Mouse (Mus musculus) myocyte (in vitro differentiated cells): Measurements from ENCODE around the gene Scfd2. TPM values are rescaled to one million over a fixed set of nuclear protein-coding genes. Genes with fewer than 3 reads are reported as not detected.

Experiments
- H3K27me3 ChIP-seq: one replicate; pipeline ENCODE4 v1.6.1; 2011; ENCODE audit not compliant: control insufficient read depth, insufficient read depth, insufficient read length
- H3K36me3 ChIP-seq: one replicate; pipeline ENCODE4 v1.6.1; 2011; ENCODE audit not compliant: control insufficient read depth, insufficient read depth
- H3K4me2 ChIP-seq: one replicate; pipeline ENCODE4 v1.6.1; 2011; ENCODE audit warnings: low read depth, control low read depth
- H3K4me3 ChIP-seq: one replicate; pipeline ENCODE4 v1.5.1; 2011; ENCODE audit warnings: mild to moderate bottlenecking, control low read depth, moderate library complexity
- H3K79me2 ChIP-seq: one replicate; pipeline ENCODE4 v1.6.1; 2011; ENCODE audit not compliant: control insufficient read depth, insufficient read depth
- H3ac ChIP-seq: one replicate; pipeline ENCODE4 v1.6.1; 2011; ENCODE audit not compliant: control insufficient read depth, insufficient read length
- CEBPB ChIP-seq: IDR thresholded peaks from 2 replicates; pipeline ENCODE4 v1.6.1; 2011; ENCODE audit warnings: mild to moderate bottlenecking, moderate library complexity; ENCODE audit not compliant: poor library complexity, insufficient read depth, severe bottlenecking
- E2F4 ChIP-seq: IDR thresholded peaks from one replicate; pipeline ENCODE4 v1.6.1; 2011; ENCODE audit warnings: mild to moderate bottlenecking, control low read depth, moderate library complexity; ENCODE audit not compliant: insufficient read depth
- MAX ChIP-seq: IDR thresholded peaks from one replicate; pipeline ENCODE4 v1.6.1; 2011; ENCODE audit warnings: low read depth, mild to moderate bottlenecking, control low read depth
- MYOD1 ChIP-seq, 3 experiments: IDR thresholded peaks; one replicate each; pipeline ENCODE4 v1.6.1; 2011; ENCODE audit warnings: control low read depth in 2 of 3, low read depth in 2 of 3, mild to moderate bottlenecking in 2 of 3, moderate library complexity in 1 of 3; ENCODE audit not compliant: insufficient read length in 2 of 3, control insufficient read depth in 1 of 3
- MYOG ChIP-seq, 3 experiments: IDR thresholded peaks; one replicate each; pipeline ENCODE4 v1.6.1; 2011; ENCODE audit warnings: control low read depth in 2 of 3, low read depth in 2 of 3, mild to moderate bottlenecking in 2 of 3; ENCODE audit not compliant: insufficient read length in 2 of 3, control insufficient read depth in 1 of 3, insufficient read depth in 1 of 3
- POLR2A ChIP-seq: IDR thresholded peaks from one replicate; pipeline ENCODE4 v1.6.1; 2011; ENCODE audit warnings: low read depth, mild to moderate bottlenecking, control low read depth, moderate library complexity; ENCODE audit not compliant: insufficient read length
- POLR2AphosphoS2 ChIP-seq: IDR thresholded peaks from one replicate; pipeline ENCODE4 v1.6.1; 2011; ENCODE audit warnings: low read depth, control low read depth; ENCODE audit not compliant: insufficient read length
- REST ChIP-seq: IDR thresholded peaks from one replicate; pipeline ENCODE4 v1.6.1; 2011; ENCODE audit warnings: mild to moderate bottlenecking, control low read depth, moderate library complexity; ENCODE audit not compliant: insufficient read depth, insufficient read length
- SRF ChIP-seq: IDR thresholded peaks from one replicate; pipeline ENCODE4 v1.6.1; 2011; ENCODE audit warnings: low read depth; ENCODE audit not compliant: control insufficient read depth, insufficient read length
- TCF12 ChIP-seq: IDR thresholded peaks from one replicate; pipeline ENCODE4 v1.6.1; 2011; ENCODE audit warnings: mild to moderate bottlenecking, control low read depth; ENCODE audit not compliant: poor library complexity, insufficient read depth, severe bottlenecking
- TCF3 ChIP-seq: IDR thresholded peaks from one replicate; pipeline ENCODE4 v1.6.1; 2011; ENCODE audit warnings: low read depth, control low read depth; ENCODE audit not compliant: insufficient read length
- USF1 ChIP-seq: IDR thresholded peaks from one replicate; pipeline ENCODE4 v1.6.1; 2011; ENCODE audit warnings: low read depth, mild to moderate bottlenecking, control low read depth, moderate library complexity
- polyA plus RNA-seq: library from polyadenylated mRNA; unstranded; fragments of >200 nt; fragmentation: generic; extraction: Trizol; gene quantifications from one replicate; pipeline ENCODE4 v1.2.1, GENCODE M21; 2012; ENCODE audit warnings: missing spikeins

Gene Scfd2
- polyA plus RNA-seq, 1 experiment = 7.8 TPM

GRCm38 (mm10) chr5:74363296-74363695, 168.3 kb downstream of the Scfd2 start:
- no peaks in the 10 kb centered on the region for H3K27me3 ChIP-seq

GRCm38 (mm10) chr5:74361531-74361930, 170.0 kb downstream of the Scfd2 start:
- no peak overlapping the region for H3ac ChIP-seq
- H3K27me3 ChIP-seq = no peaks in the 10 kb centered on the region
- no peak overlapping the region for H3K4me2 ChIP-seq
- TF ChIP-seq POLR2A (no peak), MAX (no peak), SRF (no peak), E2F4 (no peak), REST (no peak), CEBPB (no peak), MYOD1 (IDR thresholded peaks at IDR 0.05; ENCODE audit: control insufficient read depth in 1 of 3, insufficient read length in 2 of 3, low read depth in 2 of 3) (no peak), TCF3 (no peak), MYOG (IDR thresholded peaks at IDR 0.05; ENCODE audit: control insufficient read depth in 1 of 3, insufficient read depth in 1 of 3, insufficient read length in 2 of 3, low read depth in 2 of 3) (no peak), POLR2AphosphoS2 (no peak), USF1 (no peak), TCF12 (no peak)
- no peak overlapping the region for H3K4me3 ChIP-seq
- H3K79me2 ChIP-seq = no peaks in the 10 kb centered on the region
- H3K36me3 ChIP-seq = no peaks in the 10 kb centered on the region

More at GRCm38 (mm10) chr5:74363296-74363695, 168.3 kb downstream of the Scfd2 start:
- H3K36me3 ChIP-seq = no peaks in the 10 kb centered on the region
- no peak overlapping the region for H3ac ChIP-seq
- no peaks in the 10 kb centered on the region for H3K79me2 ChIP-seq
- no peak overlapping the region for H3K4me3 ChIP-seq
- H3K4me2 ChIP-seq = no peak overlapping the region
- no peak for TF ChIP-seq POLR2A
- TF ChIP-seq SRF = no peak
- TF ChIP-seq CEBPB = no peak

GRCm38 (mm10) chr5:74358033-74358432, 173.5 kb downstream of the Scfd2 start:
- TF ChIP-seq MYOD1 (IDR thresholded peaks at IDR 0.05; ENCODE audit: control insufficient read depth in 1 of 3, insufficient read length in 2 of 3, low read depth in 2 of 3) (no peak), POLR2AphosphoS2 (no peak), MYOG (IDR thresholded peaks at IDR 0.05; ENCODE audit: control insufficient read depth in 1 of 3, insufficient read depth in 1 of 3, insufficient read length in 2 of 3, low read depth in 2 of 3) (no peak), MAX (no peak), CEBPB (no peak)
- Histone ChIP-seq H3ac (no peak overlapping the region), H3K4me2 (no peak overlapping the region)

GRCm38 (mm10) chr5:74355416-74356177, 176.0 kb downstream of the Scfd2 start:
- Histone ChIP-seq H3K4me2 (no peak overlapping the region), H3ac (no peak overlapping the region), H3K36me3 (no peaks in the 10 kb centered on the region), H3K27me3 (no peaks in the 10 kb centered on the region), H3K79me2 (no peaks in the 10 kb centered on the region), H3K4me3 (no peak overlapping the region)
- TF ChIP-seq MYOD1 (IDR thresholded peaks at IDR 0.05; ENCODE audit: control insufficient read depth in 1 of 3, insufficient read length in 2 of 3, low read depth in 2 of 3) = no peak
- TF ChIP-seq TCF12 = no peak
- TF ChIP-seq E2F4 = no peak
- no peak for TF ChIP-seq TCF3
- TF ChIP-seq MYOG (IDR thresholded peaks at IDR 0.05; ENCODE audit: control insufficient read depth in 1 of 3, insufficient read depth in 1 of 3, insufficient read length in 2 of 3, low read depth in 2 of 3) = no peak
- TF ChIP-seq POLR2AphosphoS2 = no peak

More at GRCm38 (mm10) chr5:74358033-74358432, 173.5 kb downstream of the Scfd2 start:
- no peaks in the 10 kb centered on the region for H3K79me2 ChIP-seq
- no peaks in the 10 kb centered on the region for H3K27me3 ChIP-seq
- no peaks in the 10 kb centered on the region for H3K36me3 ChIP-seq
- H3K4me3 ChIP-seq = no peak overlapping the region

- no peak overlapping the region for H3K4me3 ChIP-seq
- H3K4me2 ChIP-seq = no peak overlapping the region
- no peaks in the 10 kb centered on the region for H3K36me3 ChIP-seq
- no peaks in the 10 kb centered on the region for H3K27me3 ChIP-seq
- H3ac ChIP-seq = no peak overlapping the region
- no peak for TF ChIP-seq SRF
- no peak for TF ChIP-seq E2F4
- no peak for TF ChIP-seq REST
- TF ChIP-seq POLR2A = no peak
- TF ChIP-seq MAX = no peak
- no peak for TF ChIP-seq TCF12
- no peak for TF ChIP-seq TCF3
- TF ChIP-seq USF1 = no peak
- no peak for TF ChIP-seq POLR2AphosphoS2
- no peak for TF ChIP-seq MYOG (IDR thresholded peaks at IDR 0.05; ENCODE audit: control insufficient read depth in 1 of 3, insufficient read depth in 1 of 3, insufficient read length in 2 of 3, low read depth in 2 of 3)
- no peak for TF ChIP-seq MYOD1 (IDR thresholded peaks at IDR 0.05; ENCODE audit: control insufficient read depth in 1 of 3, insufficient read length in 2 of 3, low read depth in 2 of 3)
- no peak for TF ChIP-seq CEBPB
- H3K79me2 ChIP-seq = no peaks in the 10 kb centered on the region
Measured at GRCm38 (mm10) chr5:74350909-74351308, 180.7 kb downstream of the Scfd2 start.
